Mouse (Mus musculus) limb, embryonic 15.5 days (tissue): ENCODE results near the gene Ttc28. TPM values are rescaled to one million over a fixed set of nuclear protein-coding genes. Genes with fewer than 3 reads are reported as not detected.
A peak's percentile ranks its signal among the peaks of the same experiment; 100 is the strongest.

Experiments used
- ATAC-seq: fragments of 200-750 bp; cut with Nextera tagmentation; 2 replicates; pipeline ENCODE4 v1.8.0; 2017; ENCODE audit warnings: low read depth, moderate TSS enrichment; ENCODE audit not compliant: insufficient number of reproducible peaks, low FRiP score, low TSS enrichment
- H3K27ac ChIP-seq: fragments of 300-500 bp; sonication (generic); 2 replicates; pipeline ENCODE4 v1.5.1; 2015; ENCODE audit warnings: moderate library complexity, mild to moderate bottlenecking, inconsistent platforms
- H3K27me3 ChIP-seq: fragments of 300-500 bp; sonication (generic); 2 replicates; pipeline ENCODE4 v1.6.1; 2015; ENCODE audit warnings: inconsistent platforms
- H3K36me3 ChIP-seq: fragments of 300-500 bp; sonication (generic); 2 replicates; pipeline ENCODE4 v1.6.1; 2015; ENCODE audit warnings: inconsistent platforms
- H3K4me1 ChIP-seq: fragments of 300-500 bp; sonication (generic); 2 replicates; pipeline ENCODE4 v1.6.1; 2015; ENCODE audit warnings: inconsistent platforms
- H3K4me2 ChIP-seq: fragments of 300-500 bp; sonication (generic); 2 replicates; pipeline ENCODE4 v1.6.1; 2015; ENCODE audit warnings: mild to moderate bottlenecking, inconsistent platforms
- H3K4me3 ChIP-seq: fragments of 300-500 bp; sonication (generic); 2 replicates; pipeline ENCODE4 v1.5.1; 2015; ENCODE audit warnings: mild to moderate bottlenecking, inconsistent platforms
- H3K9ac ChIP-seq: fragments of 300-500 bp; sonication (generic); 2 replicates; pipeline ENCODE4 v1.6.1; 2015; ENCODE audit warnings: inconsistent platforms
- H3K9me3 ChIP-seq: fragments of 300-500 bp; sonication (generic); 2 replicates; pipeline ENCODE4 v1.6.1; 2016; ENCODE audit warnings: inconsistent platforms
- WGBS: fragments of 180-500 bp; shearing (Covaris S2); methylation state at CpG from one replicate; pipeline ENCODE4 v1.1.7; 2015; 5-methylcytosine and 5-hydroxymethylcytosine counted together
- polyA plus RNA-seq: library from polyadenylated mRNA; unstranded; fragments of >200 nt; fragmentation: Nextera tagmentation; extraction: Ambion mirVana; gene quantifications from 2 replicates; pipeline ENCODE4 v1.2.1, GENCODE M21; 2015

The Ttc28 gene
- polyA plus RNA-seq, 1 experiment from 2014 or later, result 14.7 TPM

DNA sequence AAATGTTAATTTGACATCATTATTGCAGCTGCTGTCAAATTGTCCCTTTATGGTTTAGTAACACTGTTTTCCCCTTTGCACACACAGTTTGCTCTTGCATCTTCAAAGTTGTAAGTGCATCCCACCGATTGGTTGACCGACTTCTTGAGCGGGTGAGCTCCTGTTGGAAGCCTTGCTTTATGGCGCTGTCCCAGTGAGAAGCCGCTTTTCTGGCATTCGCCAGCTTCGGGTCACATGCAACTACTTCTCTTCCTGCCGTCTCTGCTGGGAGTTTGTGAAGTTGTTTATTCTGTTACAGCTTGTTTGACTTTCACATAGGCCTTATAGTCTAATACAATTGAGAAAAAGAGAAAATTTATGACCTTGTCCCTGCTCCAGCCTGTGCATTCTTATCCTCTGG lies 250.5 kb downstream of the Ttc28 start:
- Histone ChIP-seq H3K4me1 (peaks cover 2% of the 10 kb centered on the region; the same call in 1 of the 2 replicates), H3K27ac (no peak overlapping the region), H3K36me3 (peaks cover 9% of the 10 kb centered on the region; the same call in 1 of the 2 replicates), H3K9me3 (no peaks in the 10 kb centered on the region), H3K27me3 (no peaks in the 10 kb centered on the region), H3K4me3 (no peak overlapping the region), H3K4me2 (no peak overlapping the region), H3K9ac (no peak overlapping the region)
- ATAC-seq, result no peak
- WGBS, result 89% methylated on average over 8 of the region's 8 CpGs

DNA sequence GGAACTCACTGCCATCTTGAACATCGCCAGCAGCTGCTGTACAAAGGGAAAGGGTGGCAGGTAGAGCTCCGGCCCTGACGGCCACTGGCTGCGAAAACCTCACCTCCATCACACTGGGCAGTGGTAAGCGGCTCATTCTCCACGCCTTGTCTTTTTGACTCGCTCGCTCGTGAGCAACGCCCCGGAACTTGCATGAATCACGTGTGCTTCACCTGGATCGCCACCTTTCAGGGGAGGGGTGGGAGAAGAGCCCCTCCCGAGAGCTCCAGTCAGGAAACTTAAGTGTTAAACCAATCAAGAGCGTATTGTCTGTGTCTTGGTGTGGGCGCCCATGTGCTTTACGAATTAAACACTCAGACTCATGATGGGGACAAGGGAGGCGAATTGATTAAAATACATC lies 252.0 kb downstream of the Ttc28 start:
- H3K4me2 ChIP-seq, result no peak overlapping the region
- no peak overlapping the region for H3K9ac ChIP-seq
- H3K9me3 ChIP-seq, result no peaks in the 10 kb centered on the region
- no peaks in the 10 kb centered on the region for H3K27me3 ChIP-seq
- peaks cover 6% of the 10 kb centered on the region; the same call in 1 of the 2 replicates for H3K4me1 ChIP-seq
- no peak for ATAC-seq
- WGBS, result 93% methylated on average over 18 of the region's 18 CpGs
- H3K4me3 ChIP-seq, result no peak overlapping the region
- no peak overlapping the region for H3K27ac ChIP-seq
- H3K36me3 ChIP-seq, result peaks cover 9% of the 10 kb centered on the region; the same call in 1 of the 2 replicates

DNA sequence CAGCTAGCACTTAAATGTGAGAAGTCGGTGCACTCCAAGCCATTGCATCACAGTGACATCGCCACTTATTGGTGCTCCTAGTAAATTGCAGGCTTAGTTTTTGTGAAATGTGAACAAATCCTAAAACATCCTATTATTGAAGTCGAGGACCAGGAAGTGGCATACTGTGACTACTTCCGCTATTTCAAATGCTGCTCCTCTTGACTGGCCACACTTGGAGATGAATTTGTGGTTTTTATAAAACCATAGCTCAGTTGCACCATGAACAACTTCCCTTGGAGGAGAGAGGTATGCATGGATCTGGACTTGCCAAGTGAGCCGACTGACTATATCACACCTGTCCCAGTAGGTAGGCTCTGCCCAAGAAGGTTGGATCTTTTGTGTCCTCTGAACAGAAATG lies 253.5 kb downstream of the Ttc28 start:
- H3K27ac ChIP-seq, result no peak overlapping the region
- H3K4me2 ChIP-seq, result no peak overlapping the region
- WGBS, result 91% methylated on average over 5 of the region's 5 CpGs
- H3K9ac ChIP-seq, result no peak overlapping the region
- H3K27me3 ChIP-seq, result no peaks in the 10 kb centered on the region
- H3K4me1 ChIP-seq, result peaks cover 20% of the 10 kb centered on the region
- H3K36me3 ChIP-seq, result peaks cover 6% of the 10 kb centered on the region; the same call in 1 of the 2 replicates
- no peak for ATAC-seq
- no peak overlapping the region for H3K4me3 ChIP-seq
- no peaks in the 10 kb centered on the region for H3K9me3 ChIP-seq

DNA sequence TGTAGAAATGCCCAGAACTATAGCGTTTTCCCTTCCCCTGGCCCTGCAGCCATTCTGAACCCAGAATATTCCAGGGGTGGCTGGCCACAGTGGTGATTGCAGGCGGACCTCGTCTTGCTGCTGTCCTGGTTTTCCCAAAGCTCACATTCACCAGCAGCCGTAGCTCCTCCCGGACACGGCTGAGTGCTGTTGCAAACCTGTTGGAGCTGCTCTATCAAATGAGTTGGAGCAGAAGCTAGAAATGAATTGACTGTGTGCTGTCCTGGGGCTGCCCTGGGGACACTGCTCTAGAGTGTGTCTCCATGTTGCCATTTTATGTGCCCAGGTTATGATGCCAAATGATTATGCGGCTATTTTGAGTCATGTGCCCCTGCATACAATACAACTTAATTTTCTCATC lies 254.2 kb downstream of the Ttc28 start:
- Histone ChIP-seq H3K9me3 (no peaks in the 10 kb centered on the region), H3K4me3 (no peak overlapping the region), H3K36me3 (peaks cover 6% of the 10 kb centered on the region; the same call in 1 of the 2 replicates), H3K27me3 (no peaks in the 10 kb centered on the region), H3K9ac (no peak overlapping the region), H3K4me1 (peaks cover 26% of the 10 kb centered on the region), H3K4me2 (no peak overlapping the region), H3K27ac (0 out of 2 replicates have a peak overlapping the region, but pooled peaks have one; percentile 43)
- no peak for ATAC-seq
- WGBS, result 85% methylated on average over 7 of the region's 7 CpGs

DNA sequence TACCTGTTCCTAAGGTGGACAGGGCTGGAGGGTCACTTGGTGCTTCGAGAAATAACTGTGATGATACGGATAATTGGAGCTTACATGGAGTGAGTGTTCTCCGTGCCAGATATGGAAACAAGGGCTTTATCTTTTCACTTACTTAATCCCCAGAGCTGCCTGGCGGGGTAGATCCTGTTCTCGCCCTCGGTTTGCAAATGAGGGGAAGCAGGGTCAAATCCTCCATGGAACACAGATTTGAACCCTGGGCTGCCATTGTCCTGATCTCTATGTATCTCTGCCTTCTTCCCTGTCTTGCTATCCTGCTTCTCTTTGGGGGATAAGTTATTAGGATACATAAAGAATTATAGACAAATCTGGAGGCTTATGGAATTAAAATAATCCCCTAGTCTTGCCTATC lies 257.7 kb downstream of the Ttc28 start:
- H3K4me1 ChIP-seq, result peaks cover 39% of the 10 kb centered on the region
- no peak overlapping the region for H3K4me2 ChIP-seq
- H3K27ac ChIP-seq, result no peak overlapping the region
- ATAC-seq, result no peak
- H3K9me3 ChIP-seq, result no peaks in the 10 kb centered on the region
- H3K4me3 ChIP-seq, result no peak overlapping the region
- H3K27me3 ChIP-seq, result no peaks in the 10 kb centered on the region
- H3K9ac ChIP-seq, result no peak overlapping the region
- 67% methylated on average over 6 of the region's 6 CpGs for WGBS
- no peaks in the 10 kb centered on the region for H3K36me3 ChIP-seq

DNA sequence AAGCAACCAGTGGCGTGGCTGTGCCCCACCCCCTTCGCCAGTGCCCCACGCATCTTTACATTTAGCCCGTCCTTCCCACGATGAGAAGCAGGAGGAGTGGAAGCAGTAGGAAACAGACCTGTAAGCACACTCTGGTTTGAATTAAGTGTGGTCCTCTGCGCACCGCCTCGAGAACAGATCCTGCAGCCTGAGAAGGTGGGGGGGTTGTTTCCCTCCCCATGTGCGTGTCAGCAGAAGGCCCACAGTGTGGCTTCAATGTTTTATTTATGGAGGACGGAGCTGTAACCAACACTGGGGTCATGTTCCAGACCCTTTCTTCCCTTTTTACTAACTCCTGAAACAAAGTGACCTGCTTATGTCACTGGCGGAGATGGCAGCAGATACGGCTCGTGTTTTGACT lies 258.1 kb downstream of the Ttc28 start:
- ATAC-seq, result no peak
- Histone ChIP-seq H3K27me3 (no peaks in the 10 kb centered on the region), H3K27ac (no peak overlapping the region), H3K4me2 (no peak overlapping the region), H3K9me3 (no peaks in the 10 kb centered on the region), H3K4me3 (no peak overlapping the region), H3K36me3 (no peaks in the 10 kb centered on the region), H3K9ac (no peak overlapping the region), H3K4me1 (peaks cover 39% of the 10 kb centered on the region)
- 28% methylated on average over 13 of the region's 13 CpGs for WGBS

GRCm38 (mm10) chr5:111138239-111138833 lies 258.7 kb downstream of the Ttc28 start:
- no peak for ATAC-seq
- 33% methylated on average over 11 of the region's 11 CpGs for whole genome bisulfite sequencing
- no peaks in the 10 kb centered on the region for H3K36me3 ChIP-seq
- H3K9ac ChIP-seq, result no peak overlapping the region
- peaks cover 39% of the 10 kb centered on the region for H3K4me1 ChIP-seq
- no peaks in the 10 kb centered on the region for H3K9me3 ChIP-seq
- H3K4me2 ChIP-seq, result no peak overlapping the region
- peak overlapping the region; percentile 28; the same call in 1 of the 2 replicates for H3K27ac ChIP-seq
- no peaks in the 10 kb centered on the region for H3K27me3 ChIP-seq
- H3K4me3 ChIP-seq, result no peak overlapping the region

GRCm38 (mm10) chr5:111138927-111139565 lies 259.4 kb downstream of the Ttc28 start:
- H3K4me1 ChIP-seq, result peaks cover 36% of the 10 kb centered on the region
- H3K36me3 ChIP-seq, result no peaks in the 10 kb centered on the region
- no peaks in the 10 kb centered on the region for H3K27me3 ChIP-seq
- no peak overlapping the region for H3K4me3 ChIP-seq
- ATAC-seq, result no peak
- H3K9me3 ChIP-seq, result no peaks in the 10 kb centered on the region
- no peak overlapping the region for H3K4me2 ChIP-seq
- 46% methylated on average over 7 of the region's 7 CpGs for WGBS
- no peak overlapping the region for H3K9ac ChIP-seq
- 0 out of 2 replicates have a peak overlapping the region, but pooled peaks have one; percentile 28 for H3K27ac ChIP-seq

GRCm38 (mm10) chr5:111139622-111140021 lies 260.0 kb downstream of the Ttc28 start:
- H3K9me3 ChIP-seq, result no peaks in the 10 kb centered on the region
- H3K4me1 ChIP-seq, result peaks cover 36% of the 10 kb centered on the region
- H3K9ac ChIP-seq, result no peak overlapping the region
- H3K4me3 ChIP-seq, result no peak overlapping the region
- H3K27ac ChIP-seq, result peak overlapping the region; percentile 28; the same call in 1 of the 2 replicates
- H3K4me2 ChIP-seq, result no peak overlapping the region
- ATAC-seq, result no peak
- no peaks in the 10 kb centered on the region for H3K27me3 ChIP-seq
- 39% methylated on average over 14 of the region's 14 CpGs for WGBS
- no peaks in the 10 kb centered on the region for H3K36me3 ChIP-seq

DNA sequence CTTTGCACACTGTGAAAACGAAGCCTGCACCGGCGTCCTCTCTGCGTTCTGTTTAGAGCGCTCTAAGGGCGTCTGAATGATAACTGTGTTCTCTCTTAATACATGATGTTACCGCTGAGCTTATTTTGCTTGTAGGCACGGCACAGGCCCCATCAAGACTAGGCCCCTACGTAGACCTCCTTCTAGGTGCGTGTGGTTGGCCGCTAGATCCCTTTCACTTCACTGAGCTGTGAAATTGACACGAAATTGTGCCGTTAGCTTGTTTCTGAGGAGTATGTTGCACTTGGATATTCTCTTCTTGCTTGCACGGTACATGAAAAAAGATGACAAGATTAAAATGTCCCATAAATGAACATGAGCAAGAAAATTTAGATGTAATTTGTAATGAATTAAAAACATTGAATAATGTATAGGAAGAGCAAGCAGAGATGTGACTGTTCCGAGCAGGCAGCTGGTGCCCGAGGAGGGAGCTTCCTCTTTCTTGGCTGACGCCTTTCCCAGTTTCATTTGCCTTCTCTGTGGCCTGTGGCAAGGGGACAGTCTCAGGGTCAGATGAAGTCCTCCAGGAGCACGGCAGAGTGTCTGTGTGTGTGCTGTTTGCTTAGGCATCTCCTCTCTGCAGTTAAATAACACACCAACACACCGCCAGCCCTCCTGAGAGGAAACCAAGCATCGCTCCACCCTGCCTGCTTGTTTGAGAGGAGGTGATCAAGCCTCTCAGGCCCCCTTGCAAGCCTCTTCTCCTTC lies 261.7 kb downstream of the Ttc28 start:
- H3K27ac ChIP-seq, result no peak overlapping the region
- no peaks in the 10 kb centered on the region for H3K27me3 ChIP-seq
- 76% methylated on average over 20 of the region's 20 CpGs for WGBS
- H3K9ac ChIP-seq, result no peak overlapping the region
- H3K4me2 ChIP-seq, result no peak overlapping the region
- no peak overlapping the region for H3K4me3 ChIP-seq
- no peak for ATAC-seq
- peaks cover 35% of the 10 kb centered on the region for H3K4me1 ChIP-seq
- H3K36me3 ChIP-seq, result no peaks in the 10 kb centered on the region
- H3K9me3 ChIP-seq, result no peaks in the 10 kb centered on the region

DNA sequence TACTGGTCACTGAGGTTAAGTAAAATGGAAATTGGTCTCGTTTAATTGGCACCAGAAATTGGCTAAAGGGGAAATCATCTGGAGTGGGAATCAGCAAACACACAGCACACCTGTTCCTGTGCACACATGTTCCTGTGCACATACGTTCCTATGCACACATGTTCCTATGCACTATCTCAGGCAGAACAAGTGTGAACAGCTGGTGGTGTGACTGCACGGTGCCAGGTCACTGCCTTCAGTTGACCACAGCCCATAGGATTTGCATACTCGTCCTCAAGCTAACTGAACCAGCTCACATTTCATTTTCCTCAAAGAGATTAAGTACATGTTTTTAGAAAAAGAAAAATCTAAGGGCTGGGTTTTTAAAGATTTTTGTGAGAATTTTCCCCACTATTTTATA lies 263.2 kb downstream of the Ttc28 start:
- H3K27me3 ChIP-seq, result no peaks in the 10 kb centered on the region
- 62% methylated on average over 4 of the region's 4 CpGs for WGBS

DNA sequence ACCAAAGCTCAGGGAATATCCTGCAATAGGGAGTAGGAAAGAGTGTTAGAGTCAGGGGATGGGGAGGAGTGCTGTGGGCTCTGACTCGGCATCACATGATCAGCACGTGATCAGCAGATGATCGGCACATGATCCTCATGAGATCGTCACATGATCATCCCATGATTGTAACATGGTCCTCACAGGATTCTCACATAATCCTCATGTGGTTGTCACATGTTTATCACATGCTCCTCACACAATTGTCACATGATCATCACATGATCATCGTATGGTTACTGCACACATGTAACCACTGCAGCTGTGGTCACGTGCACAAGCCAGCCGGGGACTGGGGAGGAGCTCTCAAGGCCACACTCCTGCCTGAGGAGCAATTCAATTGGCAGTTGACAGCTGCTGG lies 264.8 kb downstream of the Ttc28 start:
- Histone ChIP-seq H3K4me3 (no peak overlapping the region), H3K27ac (no peak overlapping the region), H3K9me3 (no peaks in the 10 kb centered on the region), H3K9ac (no peak overlapping the region), H3K4me1 (peaks cover 6% of the 10 kb centered on the region), H3K27me3 (no peaks in the 10 kb centered on the region), H3K36me3 (no peaks in the 10 kb centered on the region), H3K4me2 (no peak overlapping the region)
- no peak for ATAC-seq
- 87% methylated on average over 7 of the region's 7 CpGs for WGBS

More for the DNA sequence above, 263.2 kb downstream of the Ttc28 start:
- Histone ChIP-seq H3K36me3 (no peaks in the 10 kb centered on the region), H3K9ac (no peak overlapping the region), H3K4me2 (no peak overlapping the region), H3K27ac (no peak overlapping the region), H3K4me3 (no peak overlapping the region), H3K4me1 (peaks cover 22% of the 10 kb centered on the region), H3K9me3 (no peaks in the 10 kb centered on the region)
- no peak for ATAC-seq
